Mouse (Mus musculus): Measurements from ENCODE around the gene Cadm1.

Cadm1 gene

GRCm38 (mm10) chr9:47609443-47609842 lies 79.5 kb downstream of the Cadm1 start:
- DNase-seq = no peak

GRCm38 (mm10) chr9:47610316-47610715 lies 80.3 kb downstream of the Cadm1 start:
- no peak for DNase-seq

GRCm38 (mm10) chr9:47612894-47613412 lies 83.0 kb downstream of the Cadm1 start:
- DNase-seq = peak; percentile 21 to 38

- no peak for DNase-seq
Observed at GRCm38 (mm10) chr9:47615049-47615448, 85.1 kb downstream of the Cadm1 start.

- DNase-seq = no peak
Observed at GRCm38 (mm10) chr9:47616391-47616790, 86.4 kb downstream of the Cadm1 start.

- no peak for DNase-seq
Observed at GRCm38 (mm10) chr9:47619501-47620029, 89.6 kb downstream of the Cadm1 start.

GRCm38 (mm10) chr9:47623447-47624445 lies 93.8 kb downstream of the Cadm1 start:
- DNase-seq = peak; percentile 15 to 42

GRCm38 (mm10) chr9:47624565-47625520 lies 94.9 kb downstream of the Cadm1 start:
- DNase-seq = peak; percentile 24 to 42

- no peak for DNase-seq
Observed at GRCm38 (mm10) chr9:47625621-47626210, 95.7 kb downstream of the Cadm1 start.

- no peak for DNase-seq
Observed at GRCm38 (mm10) chr9:47627966-47628365, 98.0 kb downstream of the Cadm1 start.

- no peak for DNase-seq
Observed at GRCm38 (mm10) chr9:47628550-47628949, 98.6 kb downstream of the Cadm1 start.

GRCm38 (mm10) chr9:47634695-47635094 lies 104.7 kb downstream of the Cadm1 start:
- DNase-seq = no peak

- peak; percentile 56 to 70 for DNase-seq
Observed at GRCm38 (mm10) chr9:47642663-47643062, 112.7 kb downstream of the Cadm1 start.

GRCm38 (mm10) chr9:47645056-47645455 lies 115.1 kb downstream of the Cadm1 start:
- no peak for DNase-seq

- DNase-seq = peak; percentile 27 to 40
Observed at GRCm38 (mm10) chr9:47651431-47651830, 121.5 kb downstream of the Cadm1 start.

- no peak for DNase-seq
Observed at GRCm38 (mm10) chr9:47652203-47652602, 122.2 kb downstream of the Cadm1 start.

GRCm38 (mm10) chr9:47652936-47653335 lies 123.0 kb downstream of the Cadm1 start:
- DNase-seq = no peak

GRCm38 (mm10) chr9:47659366-47660090 lies 129.6 kb downstream of the Cadm1 start:
- no peak for DNase-seq

GRCm38 (mm10) chr9:47661611-47662010 lies 131.6 kb downstream of the Cadm1 start:
- DNase-seq = no peak

- DNase-seq = no peak
Observed at GRCm38 (mm10) chr9:47669206-47669605, 139.2 kb downstream of the Cadm1 start.

- DNase-seq = no peak
Observed at GRCm38 (mm10) chr9:47671617-47672016, 141.6 kb downstream of the Cadm1 start.

Data from lung, postnatal 4 days (tissue).